Mouse (Mus musculus) embryonic fibroblast, embryonic 13.5 days (primary cell): ENCODE measurements around the gene Kcnq2. TPM values are rescaled to one million over a fixed set of nuclear protein-coding genes. Genes with fewer than 3 reads are reported as not detected.

Experiments
- H3K27ac ChIP-seq: 2 replicates; pipeline ENCODE4 v1.5.1; 2012; ENCODE audit warnings: low read length, control low read depth, inconsistent platforms; ENCODE audit not compliant: insufficient read depth
- H3K4me1 ChIP-seq: 2 replicates; pipeline ENCODE4 v1.6.1; 2011; ENCODE audit warnings: low read length; ENCODE audit not compliant: control insufficient read depth, insufficient read depth
- H3K4me3 ChIP-seq: 2 replicates; pipeline ENCODE4 v1.5.1; 2011; ENCODE audit warnings: mild to moderate bottlenecking, control low read depth, low read length; ENCODE audit not compliant: insufficient read depth
- CTCF ChIP-seq: IDR thresholded peaks from 2 replicates; pipeline ENCODE4 v1.5.1; 2011; ENCODE audit warnings: mild to moderate bottlenecking, control low read depth, low read length, moderate library complexity, borderline replicate concordance; ENCODE audit not compliant: insufficient read depth
- POLR2A ChIP-seq: IDR thresholded peaks from 2 replicates; pipeline ENCODE4 v1.6.1; 2011; ENCODE audit warnings: low read depth, mild to moderate bottlenecking, control low read depth, low read length, moderate library complexity
- polyA plus RNA-seq: library from polyadenylated mRNA; stranded (reverse); fragments of >200 nt; gene quantifications from 2 replicates; pipeline ENCODE4 v1.2.4, GENCODE M21; 2011; ENCODE audit warnings: low read depth; ENCODE audit not compliant: missing spikeins, insufficient read length

The Kcnq2 gene
- polyA plus RNA-seq, 1 experiment: not detected

GRCm38 (mm10) chr2:181032407-181032806, 102.7 kb downstream of the Kcnq2 start:
- H3K4me1 ChIP-seq: no peaks in the 10 kb centered on the region
- TF ChIP-seq POLR2A (no peak), CTCF (no peak)
- H3K27ac ChIP-seq: no peak overlapping the region
- no peak overlapping the region for H3K4me3 ChIP-seq

GRCm38 (mm10) chr2:181031406-181031934, 103.6 kb downstream of the Kcnq2 start:
- no peak overlapping the region for H3K4me3 ChIP-seq
- no peaks in the 10 kb centered on the region for H3K4me1 ChIP-seq
- H3K27ac ChIP-seq: no peak overlapping the region
- TF ChIP-seq POLR2A (no peak), CTCF (no peak)

Other genes starting within 250 kb of the Kcnq2 start
- 71.0 and 85.1 TPM in 2 replicates for gene Ythdf1, start 214.4 kb downstream of the Kcnq2 start, polyA plus RNA-seq
- not detected in 2 replicates for gene Birc7, start 206.3 kb downstream of the Kcnq2 start, polyA plus RNA-seq
- 1.5 and 3.1 TPM in 2 replicates for gene Nkain4, start 180.6 kb downstream of the Kcnq2 start, polyA plus RNA-seq
- 88.3 and 96.5 TPM in 2 replicates for gene Arfgap1, start 168.1 kb downstream of the Kcnq2 start, polyA plus RNA-seq
- 0.23 and 0.40 TPM in 2 replicates for gene Col20a1, start 148.8 kb downstream of the Kcnq2 start, polyA plus RNA-seq
- gene Chrna4, start 91.8 kb downstream of the Kcnq2 start, polyA plus RNA-seq: not detected in 2 replicates
- gene Eef1a2, start 21.7 kb upstream of the Kcnq2 start, polyA plus RNA-seq: not detected in 2 replicates
- 37.8 and 40.9 TPM in 2 replicates for gene Ppdpf, start 51.9 kb upstream of the Kcnq2 start, polyA plus RNA-seq
- gene Ptk6, start 67.5 kb upstream of the Kcnq2 start, polyA plus RNA-seq: not detected in 2 replicates
- not detected in 2 replicates for gene Srms, start 77.9 kb upstream of the Kcnq2 start, polyA plus RNA-seq
- not detected in 2 replicates for gene Fndc11, start 84.7 kb upstream of the Kcnq2 start, polyA plus RNA-seq
- 10.5 and 12.3 TPM in 2 replicates for gene Helz2, start 106.7 kb upstream of the Kcnq2 start, polyA plus RNA-seq
- gene Gmeb2, start 152.7 kb upstream of the Kcnq2 start, polyA plus RNA-seq: 20.0 and 23.6 TPM in 2 replicates
- not detected in 2 replicates for gene Stmn3, start 179.2 kb upstream of the Kcnq2 start, polyA plus RNA-seq
- gene Rtel1, start 184.4 kb upstream of the Kcnq2 start, polyA plus RNA-seq: 40.8 and 43.5 TPM in 2 replicates
- gene Zgpat, start 229.6 kb upstream of the Kcnq2 start, polyA plus RNA-seq: 13.5 and 19.1 TPM in 2 replicates
- 32.8 and 37.6 TPM in 2 replicates for gene Arfrp1, start 230.1 kb upstream of the Kcnq2 start, polyA plus RNA-seq
- 6.8 and 8.1 TPM in 2 replicates for gene Lime1, start 244.8 kb upstream of the Kcnq2 start, polyA plus RNA-seq